Mouse (Mus musculus) lung, postnatal 0 days (tissue): ENCODE results near the gene P4ha2. TPM values are rescaled to one million over a fixed set of nuclear protein-coding genes. Genes with fewer than 3 reads are reported as not detected.
A peak's percentile ranks its signal among the peaks of the same experiment; 100 is the strongest.

Experiments used
- ATAC-seq: fragments of 200-750 bp; cut with Nextera tagmentation; 2 replicates; pipeline ENCODE4 v1.8.0; 2017; ENCODE audit warnings: moderate library complexity
- DNase-seq: peaks from one replicate; pipeline ENCODE4 v3.0.0-alpha.2; 2016; ENCODE audit warnings: low spot score
- H3K27ac ChIP-seq: fragments of 300-500 bp; sonication (generic); 2 replicates; pipeline ENCODE4 v1.5.1; 2014; ENCODE audit warnings: antibody characterized with exemption, mild to moderate bottlenecking, low read length, mixed read lengths
- H3K27me3 ChIP-seq: fragments of 300-500 bp; sonication (generic); replicated peaks from 2 replicates; pipeline ENCODE4 v1.6.1; 2014; ENCODE audit warnings: low read length, mixed read lengths; ENCODE audit not compliant: insufficient read depth
- H3K36me3 ChIP-seq: fragments of 300-500 bp; sonication (generic); 2 replicates; pipeline ENCODE4 v1.6.1; 2014; ENCODE audit warnings: low read length, mixed read lengths; ENCODE audit not compliant: insufficient read depth
- H3K4me1 ChIP-seq: fragments of 300-500 bp; sonication (generic); 2 replicates; pipeline ENCODE4 v1.6.1; 2014; ENCODE audit warnings: antibody characterized with exemption, low read depth, low read length, mixed read lengths; ENCODE audit not compliant: insufficient read depth
- H3K4me2 ChIP-seq: fragments of 300-500 bp; sonication (generic); replicated peaks from 2 replicates; pipeline ENCODE4 v1.6.1; 2014; ENCODE audit warnings: low read depth, mild to moderate bottlenecking, low read length, moderate library complexity, mixed read lengths
- H3K4me3 ChIP-seq: fragments of 300-500 bp; sonication (generic); 2 replicates; pipeline ENCODE4 v1.5.1; 2014; ENCODE audit warnings: low read depth, low read length
- H3K9ac ChIP-seq: fragments of 300-500 bp; sonication (generic); replicated peaks from 2 replicates; pipeline ENCODE4 v1.6.1; 2014; ENCODE audit warnings: low read depth, mild to moderate bottlenecking
- H3K9me3 ChIP-seq: fragments of 300-500 bp; sonication (generic); 2 replicates; pipeline ENCODE4 v1.6.1; 2016; ENCODE audit warnings: low read length, mixed read lengths
- CTCF ChIP-seq: IDR thresholded peaks from 2 replicates; pipeline ENCODE4 v1.5.1; 2016; ENCODE audit warnings: antibody characterized with exemption, mild to moderate bottlenecking
- EP300 ChIP-seq: IDR thresholded peaks from 2 replicates; pipeline ENCODE4 v1.6.1; 2016; ENCODE audit warnings: antibody characterized with exemption, mild to moderate bottlenecking, control low read depth
- WGBS: fragments of 180-500 bp; shearing (Covaris S2); extraction: QIAGEN DNeasy Blood & Tissue Kit; methylation state at CpG from one replicate; pipeline ENCODE4 v1.1.7; 2014; 5-methylcytosine and 5-hydroxymethylcytosine counted together
- polyA plus RNA-seq: library from polyadenylated mRNA; unstranded; fragments of >200 nt; fragmentation: Nextera tagmentation; extraction: Ambion mirVana; gene quantifications from 2 replicates; pipeline ENCODE4 v1.2.1, GENCODE M21; 2015

Gene P4ha2
- polyA plus RNA-seq, 1 experiment from 2014 or later, result 26.5 TPM

GRCm38 (mm10) chr11:54122416-54123264 lies 22.7 kb downstream of the P4ha2 start:
- Histone ChIP-seq H3K4me3 (no peak overlapping the region), H3K27me3 (no peaks in the 10 kb centered on the region), H3K27ac (no peak overlapping the region), H3K9ac (no peak overlapping the region), H3K4me2 (no peak overlapping the region), H3K9me3 (no peaks in the 10 kb centered on the region), H3K4me1 (no peaks in the 10 kb centered on the region), H3K36me3 (peaks cover under 1% of the 10 kb centered on the region; the same call in 1 of the 2 replicates)
- WGBS, result 48% methylated on average over 14 of the region's 14 CpGs
- peak; percentile 69 for TF ChIP-seq CTCF
- TF ChIP-seq EP300, result no peak
- ATAC-seq, result peak; percentile 87
- peak; percentile 72 for DNase-seq

DNA sequence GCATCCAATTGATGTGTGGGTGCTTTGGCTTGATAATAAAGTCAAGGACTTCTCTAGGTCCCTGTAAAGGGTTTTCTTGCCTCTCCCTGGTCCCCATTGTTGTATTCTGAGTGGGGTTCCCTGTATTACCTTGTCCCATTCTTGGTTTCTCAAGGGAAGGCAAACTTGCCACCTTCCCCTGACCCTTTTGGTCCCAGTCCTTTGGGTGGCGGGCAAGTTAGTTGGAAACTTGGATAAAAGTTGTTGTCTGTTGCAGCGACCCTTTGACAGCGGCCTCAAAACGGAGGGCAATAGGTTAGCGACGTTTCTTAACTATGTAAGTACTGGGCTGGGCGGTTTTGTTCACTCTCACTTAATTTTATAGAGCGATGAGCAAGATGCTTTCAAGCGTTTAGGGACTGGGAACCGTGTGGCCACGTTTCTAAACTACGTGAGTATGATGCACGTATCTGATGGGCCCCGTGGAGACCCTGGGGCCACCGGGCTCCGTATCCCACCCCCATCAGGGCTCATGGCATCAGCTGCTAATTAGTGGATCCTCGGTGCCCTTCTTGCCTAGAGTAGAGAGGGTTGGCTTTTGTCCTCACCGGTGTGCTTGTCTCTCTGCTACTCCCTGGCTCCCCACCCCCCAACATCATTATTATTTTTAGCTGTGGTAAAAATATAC lies 26.2 kb downstream of the P4ha2 start:
- no peak overlapping the region for H3K4me2 ChIP-seq
- DNase-seq (no peak), ATAC-seq (no peak)
- H3K27ac ChIP-seq, result no peak overlapping the region
- H3K9ac ChIP-seq, result no peak overlapping the region
- no peaks in the 10 kb centered on the region for H3K4me1 ChIP-seq
- 84% methylated on average over 18 of the region's 18 CpGs for whole genome bisulfite sequencing
- TF ChIP-seq CTCF (no peak), EP300 (no peak)
- H3K4me3 ChIP-seq, result no peak overlapping the region
- H3K9me3 ChIP-seq, result no peaks in the 10 kb centered on the region
- no peaks in the 10 kb centered on the region for H3K27me3 ChIP-seq
- H3K36me3 ChIP-seq, result no peaks in the 10 kb centered on the region

- no peak overlapping the region for H3K9ac ChIP-seq
- no peak overlapping the region for H3K4me2 ChIP-seq
- H3K36me3 ChIP-seq, result no peaks in the 10 kb centered on the region
- ATAC-seq, result peak; percentile 32
- TF ChIP-seq CTCF (no peak), EP300 (no peak)
- 34% methylated on average over 15 of the region's 15 CpGs for WGBS
- no peaks in the 10 kb centered on the region for H3K27me3 ChIP-seq
- no peak overlapping the region for H3K27ac ChIP-seq
- no peak overlapping the region for H3K4me3 ChIP-seq
- DNase-seq, result peak; percentile 52
- H3K9me3 ChIP-seq, result no peaks in the 10 kb centered on the region
- no peaks in the 10 kb centered on the region for H3K4me1 ChIP-seq
Observed at GRCm38 (mm10) chr11:54126654-54127374, 26.9 kb downstream of the P4ha2 start.

GRCm38 (mm10) chr11:54127397-54127796 lies 27.5 kb downstream of the P4ha2 start:
- Histone ChIP-seq H3K27ac (no peak overlapping the region), H3K4me1 (no peaks in the 10 kb centered on the region), H3K4me3 (no peak overlapping the region), H3K9ac (no peak overlapping the region), H3K4me2 (no peak overlapping the region), H3K9me3 (no peaks in the 10 kb centered on the region), H3K36me3 (no peaks in the 10 kb centered on the region), H3K27me3 (no peaks in the 10 kb centered on the region)
- no peak for TF ChIP-seq CTCF
- no peak for TF ChIP-seq EP300
- ATAC-seq (no peak), DNase-seq (no peak)
- WGBS, result 66% methylated on average over 2 of the region's 2 CpGs

DNA sequence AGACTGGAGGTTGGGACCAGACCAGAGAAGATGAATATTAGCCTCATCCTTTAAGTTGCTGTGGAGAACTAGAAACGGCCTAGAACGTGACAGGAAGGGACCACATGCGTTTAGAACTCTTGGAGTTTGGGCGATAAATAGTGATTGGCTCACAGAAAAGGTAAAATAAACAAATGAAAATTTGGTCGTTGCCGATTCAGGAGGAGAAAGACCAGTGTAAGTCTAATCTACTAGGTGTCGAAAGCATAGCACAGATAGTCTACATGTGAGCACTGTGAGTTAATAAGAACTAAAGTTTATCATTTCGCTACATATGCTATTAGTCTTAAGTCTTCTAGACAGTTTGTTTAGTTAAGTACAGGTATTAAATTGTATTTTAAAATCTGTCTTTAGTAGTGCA lies 30.1 kb downstream of the P4ha2 start:
- H3K36me3 ChIP-seq, result no peaks in the 10 kb centered on the region
- no peaks in the 10 kb centered on the region for H3K9me3 ChIP-seq
- TF ChIP-seq CTCF (no peak), EP300 (no peak)
- DNase-seq (no peak), ATAC-seq (no peak)
- 71% methylated on average over 8 of the region's 8 CpGs for WGBS
- H3K27ac ChIP-seq, result no peak overlapping the region
- no peaks in the 10 kb centered on the region for H3K27me3 ChIP-seq
- H3K4me1 ChIP-seq, result no peaks in the 10 kb centered on the region
- no peak overlapping the region for H3K4me3 ChIP-seq
- no peak overlapping the region for H3K9ac ChIP-seq
- no peak overlapping the region for H3K4me2 ChIP-seq

DNA sequence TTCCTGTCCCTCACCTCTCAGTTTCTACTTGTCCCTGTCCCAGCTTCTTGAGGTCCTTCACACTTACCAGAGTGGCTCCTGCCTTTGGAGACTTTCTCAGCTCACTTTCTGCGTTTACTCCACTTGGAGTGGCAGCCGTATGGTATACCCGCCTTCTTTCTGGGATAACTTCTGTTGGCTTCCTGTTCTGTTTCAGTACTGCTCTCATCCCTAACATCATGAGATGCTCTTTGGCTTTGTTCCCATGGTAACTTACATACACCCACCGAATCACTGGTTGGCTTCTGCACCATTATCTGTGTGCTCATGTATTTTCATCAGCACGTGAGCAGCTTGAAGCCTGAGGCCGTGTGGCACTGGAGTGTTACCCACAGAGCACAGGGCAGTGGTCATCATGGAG lies 30.8 kb downstream of the P4ha2 start:
- no peak overlapping the region for H3K27ac ChIP-seq
- ATAC-seq (no peak), DNase-seq (no peak)
- H3K27me3 ChIP-seq, result no peaks in the 10 kb centered on the region
- no peak overlapping the region for H3K4me2 ChIP-seq
- no peak overlapping the region for H3K9ac ChIP-seq
- 75% methylated on average over 6 of the region's 6 CpGs for WGBS
- H3K36me3 ChIP-seq, result no peaks in the 10 kb centered on the region
- H3K4me3 ChIP-seq, result no peak overlapping the region
- no peak for TF ChIP-seq EP300
- TF ChIP-seq CTCF, result no peak
- H3K4me1 ChIP-seq, result no peaks in the 10 kb centered on the region
- H3K9me3 ChIP-seq, result no peaks in the 10 kb centered on the region
